Mouse (Mus musculus): ENCODE measurements around the gene Gm6351. TPM values are rescaled to one million over a fixed set of nuclear protein-coding genes. Genes with fewer than 3 reads are reported as not detected.

Gm6351 gene
- polyA plus RNA-seq (2015; fragmentation: Nextera tagmentation; extraction: Ambion mirVana), result not detected in 2 replicates

GRCm38 (mm10) chr5:94076085-94076484 lies at the start of gene Gm6351:
TSS of gene Gm6351 (plus strand) at chr5:94076385.

GRCm38 (mm10) chr5:94070445-94070844 lies 5.7 kb upstream of the Gm6351 start, which contains the start of gene BC061212:
TSS of gene BC061212 (minus strand) at chr5:94070545.

Other genes starting within 250 kb of the Gm6351 start
- gene Gm7792, start 232.6 kb upstream of the Gm6351 start, polyA plus RNA-seq (2015; fragmentation: Nextera tagmentation; extraction: Ambion mirVana), result not detected in 2 replicates
- gene Gm16429, start 147.3 kb upstream of the Gm6351 start, polyA plus RNA-seq (2015; fragmentation: Nextera tagmentation; extraction: Ambion mirVana), result not detected in 2 replicates
- gene BC061212, start 5.8 kb upstream of the Gm6351 start, polyA plus RNA-seq (2015; fragmentation: Nextera tagmentation; extraction: Ambion mirVana), result not detected in 2 replicates
- gene Gm3106, start 141.6 kb downstream of the Gm6351 start, polyA plus RNA-seq (2015; fragmentation: Nextera tagmentation; extraction: Ambion mirVana), result not detected in 2 replicates
- not detected in 2 replicates for gene A430089I19Rik, start 230.4 kb downstream of the Gm6351 start, polyA plus RNA-seq (2015; fragmentation: Nextera tagmentation; extraction: Ambion mirVana)
- not detected in 2 replicates for gene Gm6502, start 238.1 kb downstream of the Gm6351 start, polyA plus RNA-seq (2015; fragmentation: Nextera tagmentation; extraction: Ambion mirVana)

All from adrenal gland, postnatal 0 days (tissue).